Mouse (Mus musculus) kidney, postnatal 36 days (tissue): Measurements from ENCODE around the gene Slc26a3.

Experiments
- DNase-seq, 2 experiments: peaks; one replicate each; pipeline ENCODE4 v3.0.0; 2021 to 2022; ENCODE audit warnings: mixed read lengths in 2 of 2

Slc26a3 gene

DNA sequence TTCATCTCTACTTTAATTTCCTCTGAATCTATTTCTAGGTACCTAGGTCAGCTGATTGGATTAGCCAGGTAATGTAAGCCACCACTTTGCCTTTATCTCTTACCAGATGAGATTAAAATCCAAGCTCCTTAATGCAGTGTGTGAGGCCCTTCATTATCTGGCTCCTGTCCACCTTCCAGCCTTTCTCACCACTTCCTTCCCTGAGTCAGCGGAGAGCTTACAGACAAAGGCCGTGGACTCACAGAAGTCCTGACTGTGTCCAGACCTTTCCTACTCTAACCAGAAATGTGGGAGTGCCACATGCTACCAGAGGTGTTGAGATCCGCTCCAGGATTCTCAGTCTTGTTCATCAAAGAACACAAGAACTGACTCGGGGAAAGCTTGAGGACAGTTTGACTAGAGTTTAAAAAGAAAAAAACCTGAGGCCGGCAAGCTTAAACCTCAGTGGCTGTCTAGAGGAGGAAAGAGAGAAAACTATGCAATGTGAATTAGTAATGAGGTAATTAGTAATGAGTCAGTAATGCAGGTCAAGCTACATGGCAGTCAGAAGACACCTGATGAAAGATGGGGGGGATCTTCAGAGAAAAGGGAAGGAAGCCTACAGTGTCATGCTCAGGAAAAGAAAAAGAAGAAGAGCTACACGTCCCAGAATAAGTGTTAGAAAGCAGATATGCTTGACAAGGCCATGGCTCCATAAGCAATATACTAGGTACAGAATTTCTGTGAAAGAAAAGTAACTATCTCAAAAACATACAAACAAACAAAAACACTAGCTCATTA is 123.2 kb downstream of the Slc26a3 start:
- DNase-seq = no peak

GRCm38 (mm10) chr12:31520119-31520518 is 129.4 kb downstream of the Slc26a3 start:
- no peak for DNase-seq

DNA sequence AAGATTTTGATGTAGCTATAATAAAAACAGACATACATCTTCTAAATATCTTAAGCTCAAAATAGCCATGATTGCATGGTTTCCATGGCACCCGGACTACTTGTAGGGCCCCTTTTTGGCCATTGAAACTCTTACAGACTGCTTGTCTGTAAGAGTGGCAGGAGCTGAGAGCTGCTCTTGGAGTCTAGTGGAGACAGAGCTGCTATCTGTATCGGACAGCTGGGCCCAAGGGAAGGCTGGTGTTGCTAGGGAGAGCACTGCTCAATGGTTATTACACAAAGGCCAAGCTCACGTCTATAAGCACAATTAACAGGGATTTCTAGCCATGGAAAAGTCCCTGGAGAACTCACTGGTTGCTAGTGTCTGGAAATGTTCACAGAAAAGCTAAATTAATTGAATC is 130.7 kb downstream of the Slc26a3 start:
- no peak for DNase-seq
